Mouse (Mus musculus) CD4-positive naive resting alpha-beta T cell, adult 76 days (primary cell): ENCODE data around the gene Rasl11a. TPM values are rescaled to one million over a fixed set of nuclear protein-coding genes. Genes with fewer than 3 reads are reported as not detected.

Experiments used
- total RNA-seq: library from RNA; stranded (reverse); gene quantifications from one replicate; pipeline ENCODE4 v1.2.4, GENCODE M21; 2023

Rasl11a gene
- 0.82 TPM for total RNA-seq

GRCm38 (mm10) chr5:146844945-146845365, at the start of gene Rasl11a:
Gene Rasl11a (plus strand): TSS chr5:146845071.

GRCm38 (mm10) chr5:146832769-146833448, 12.0 kb upstream of the Rasl11a start, which contains the start of gene Rpl21:
Gene Rpl21 (plus strand): TSS chr5:146832890.

Other genes with a start within 250 kb of the Rasl11a start
- 53.9 TPM for gene Usp12, start 50.1 kb upstream of the Rasl11a start, total RNA-seq
- 1,059 TPM for gene Rpl21, start 12.2 kb upstream of the Rasl11a start, total RNA-seq
- gene Gtf3a, start 103.6 kb downstream of the Rasl11a start, total RNA-seq, result 33.5 TPM
- gene Mtif3, start 118.7 kb downstream of the Rasl11a start, total RNA-seq, result 17.5 TPM
- 19.2 TPM for gene Lnx2, start 231.5 kb downstream of the Rasl11a start, total RNA-seq
- gene Polr1d, start 232.0 kb downstream of the Rasl11a start, total RNA-seq, result 137 TPM